Mouse (Mus musculus): ENCODE measurements at regions not wholly inside any gene's neighbourhood (a gene's known extent, or its start where the extent isn't known, plus 50 kb on each side); places are given as distances from the start of the nearest gene placed in this dataset.

DNA sequence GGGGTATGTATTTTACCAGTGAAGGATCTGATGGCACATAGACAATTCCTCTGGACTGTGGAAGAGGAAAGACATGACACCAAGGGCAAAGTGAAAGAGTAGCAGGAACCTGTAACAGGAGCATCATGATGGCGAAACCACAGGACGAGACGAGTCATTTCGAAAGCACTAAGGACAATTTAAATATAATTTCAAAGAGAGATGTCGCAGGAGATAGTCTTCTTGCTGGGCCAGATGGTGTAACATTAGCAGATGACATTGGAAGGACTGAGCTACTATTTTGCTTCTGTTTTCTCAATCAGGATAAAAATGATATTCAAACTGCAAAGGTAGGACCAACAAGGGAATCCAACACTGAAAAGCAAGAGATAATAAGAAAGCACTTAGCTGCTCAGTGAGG, 1009.7 kb upstream of the Adgrl4 start:
- no peak for DNase-seq

DNA sequence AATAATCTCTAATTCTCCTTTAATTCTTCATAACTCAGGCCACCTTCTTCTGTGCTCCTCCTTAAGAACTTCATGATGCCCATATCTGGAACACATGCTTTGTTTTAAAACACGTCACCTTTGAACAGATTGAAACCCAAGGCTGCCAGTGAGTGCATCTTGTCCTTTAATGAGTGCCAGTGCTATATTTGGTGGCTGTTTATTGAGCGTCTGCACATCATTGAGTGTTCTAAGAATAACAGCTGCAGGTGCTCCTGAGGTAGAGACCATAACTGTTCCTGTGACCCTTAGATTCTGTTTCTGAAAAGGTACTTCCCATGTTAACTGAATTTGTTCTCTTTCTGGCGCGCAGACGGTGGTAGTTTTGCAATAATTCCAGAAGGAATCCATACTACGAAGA, 1006.4 kb upstream of the Adgrl4 start:
- no peak for DNase-seq

DNA sequence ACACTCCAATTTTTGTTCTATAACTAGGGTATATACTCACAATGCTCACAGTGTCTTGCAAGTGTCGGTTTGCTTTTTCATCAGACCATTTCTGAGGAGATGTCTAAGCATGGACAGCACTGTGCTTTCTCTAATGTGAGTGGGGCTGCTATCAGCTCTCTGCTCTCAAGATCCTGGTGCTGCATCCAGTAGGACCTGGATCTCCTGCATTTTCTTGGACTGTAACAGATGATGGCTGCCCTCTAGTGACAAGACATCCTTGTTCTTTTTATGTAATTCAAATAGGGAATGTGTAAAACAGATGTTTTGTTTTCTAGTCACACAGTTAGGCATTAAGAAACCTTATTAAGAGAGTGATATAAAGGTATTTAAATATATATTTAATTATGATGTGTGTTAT, 1002.5 kb upstream of the Adgrl4 start:
- no peak for DNase-seq

DNA sequence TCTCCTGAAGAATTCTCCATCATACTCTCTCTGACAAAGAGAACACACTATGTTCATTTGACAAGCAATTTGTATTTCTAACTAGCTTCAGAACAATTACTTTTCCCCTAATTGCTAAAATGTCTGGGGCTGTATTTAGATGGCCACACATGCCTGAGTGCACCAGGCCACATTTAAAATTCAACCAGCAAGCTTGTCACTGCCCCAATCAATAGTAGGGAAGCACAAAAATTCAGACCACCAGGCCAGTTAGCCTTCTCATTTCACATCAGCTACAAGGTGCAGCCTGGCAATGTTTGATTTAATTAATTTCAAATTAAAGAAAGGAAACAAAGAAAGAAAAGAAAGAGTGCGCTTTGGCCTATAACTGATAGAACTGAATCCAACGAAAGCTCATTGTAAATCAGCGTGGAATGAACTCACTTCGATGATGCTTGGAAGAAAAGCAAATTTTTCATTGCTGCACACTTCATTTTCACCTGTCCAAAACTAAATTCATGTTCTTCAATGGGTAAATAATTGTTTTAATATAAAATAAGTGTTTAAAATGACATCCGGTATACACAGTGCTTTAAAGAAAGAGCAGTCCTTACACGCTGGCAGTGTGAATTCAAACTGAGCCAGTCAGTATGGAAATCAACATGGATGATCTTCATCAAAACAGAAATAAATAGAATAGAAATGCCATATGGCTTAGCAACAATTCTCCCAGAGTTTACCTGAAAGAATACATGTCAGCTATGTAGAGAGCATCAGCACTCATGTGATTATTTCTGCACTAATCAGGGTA, 1001.7 kb upstream of the Adgrl4 start:
- DNase-seq = no peak
